23 mouse cellular contexts compared by ENCODE assay signal in genomic region chr10:128187181-128187605, GRCm38 (mm10). TPM values are rescaled to one million over a fixed set of nuclear protein-coding genes. Genes with fewer than 3 reads are reported as not detected.
DNase-seq lines count a peak whose midpoint lies in the region; ATAC-seq lines count a peak whose summit lies in the region.
"Had no signal": no experiment of that assay in that cellular context is flagged by ENCODE, and none has a peak within 500 bp of the region (broad histone marks: within the 10 kb centered on the region; RNA-seq: fewer than 3 reads in every experiment).

No protein-coding gene starts in this region.

- H3K36me3 ChIP-seq in liver, embryonic 11.5 days (ENCODE audit: control insufficient read depth, insufficient read depth, low read length): no peaks in the 10 kb centered on the region
- no peaks in the 10 kb centered on the region for H3K36me3 ChIP-seq in intestine, embryonic 15.5 days
- H3K36me3 ChIP-seq: embryonic facial prominence, embryonic 12.5 days; forebrain, embryonic 12.5 days; hindbrain, embryonic 15.5 days; limb, embryonic 15.5 days; midbrain, embryonic 12.5 days had no signal

- no peaks in the 10 kb centered on the region for H3K9me3 ChIP-seq in liver, embryonic 11.5 days (ENCODE audit: control insufficient read depth, low read length)
- H3K9me3 ChIP-seq in intestine, embryonic 15.5 days: no peaks in the 10 kb centered on the region
- H3K9me3 ChIP-seq: embryonic facial prominence, embryonic 12.5 days; forebrain, embryonic 12.5 days; hindbrain, embryonic 15.5 days; limb, embryonic 15.5 days; midbrain, embryonic 12.5 days had no signal

- no peak overlapping the region for H3K4me3 ChIP-seq in liver, embryonic 11.5 days (ENCODE audit: low read depth, low read length)
- H3K4me3 ChIP-seq in intestine, embryonic 15.5 days (replicated peaks): no peak overlapping the region
- H3K4me3 ChIP-seq: embryonic facial prominence, embryonic 12.5 days; forebrain, embryonic 12.5 days; hindbrain, embryonic 15.5 days; limb, embryonic 15.5 days; midbrain, embryonic 12.5 days; myocyte had no signal

- intact Hi-C loops in left cerebral cortex, postnatal 4 days (cut with DNase I): loop anchor here (5.0 kb wide), 2 partner anchors 45 to 95 kb away; partner anchors contain the start of gene Baz2a

- peak; percentile 65 for DNase-seq in spleen, adult 12 weeks (ENCODE audit: low spot score)
- no peak for DNase-seq in spleen, adult 18-20 months
- DNase-seq in WW6 (ENCODE audit: low read depth, low spot score): peak; percentile 83
- peak; percentile 37 for DNase-seq in liver, embryonic 11.5 days (ENCODE audit: low spot score)
- peak; percentile 24 to 46 for DNase-seq in spleen, postnatal 36 days (ENCODE audit: low spot score in 2 of 2)
- no peak for DNase-seq in adrenal gland, adult 8-10 months
- DNase-seq in left cerebral cortex, postnatal 4 days: no peak
- DNase-seq: B cell, adult 2 months; cerebellum, adult 2 months; heart, adult 18-20 months; heart, postnatal 14 days; kidney, adult 9 months had no signal

- H3K9ac ChIP-seq in liver, embryonic 11.5 days (ENCODE audit: low read depth, low read length): no peak overlapping the region
- no peak overlapping the region for H3K9ac ChIP-seq in intestine, embryonic 15.5 days
- H3K9ac ChIP-seq: embryonic facial prominence, embryonic 12.5 days; forebrain, embryonic 12.5 days; hindbrain, embryonic 15.5 days; limb, embryonic 15.5 days; midbrain, embryonic 12.5 days had no signal

- peaks cover 8% of the 10 kb centered on the region; the same call in 1 of the 2 replicates for H3K4me1 ChIP-seq in liver, embryonic 11.5 days (replicated peaks; ENCODE audit: control insufficient read depth, insufficient read depth, low read length)
- H3K4me1 ChIP-seq in intestine, embryonic 15.5 days (replicated peaks): no peaks in the 10 kb centered on the region
- H3K4me1 ChIP-seq: embryonic facial prominence, embryonic 12.5 days; midbrain, embryonic 12.5 days had no signal

- WGBS in liver, embryonic 11.5 days: 48% methylated on average over 5 of the region's 5 CpGs
- 64% methylated on average over 5 of the region's 5 CpGs for WGBS in intestine, embryonic 15.5 days

- no peaks in the 10 kb centered on the region for H3K27me3 ChIP-seq in liver, embryonic 11.5 days (replicated peaks; ENCODE audit: control insufficient read depth, insufficient read depth, low read length)
- no peaks in the 10 kb centered on the region for H3K27me3 ChIP-seq in intestine, embryonic 15.5 days (replicated peaks)
- H3K27me3 ChIP-seq: embryonic facial prominence, embryonic 12.5 days; limb, embryonic 15.5 days had no signal

- ATAC-seq in liver, embryonic 11.5 days (replicated peaks; ENCODE audit: low FRiP score): peak; percentile 80
- ATAC-seq in intestine, embryonic 15.5 days: no peak

- peak overlapping the region; percentile 6; the same call in 1 of the 2 replicates for H3K27ac ChIP-seq in liver, embryonic 11.5 days (ENCODE audit: low read depth, low read length)
- H3K27ac ChIP-seq in intestine, embryonic 15.5 days: no peak overlapping the region
- H3K27ac ChIP-seq: embryonic facial prominence, embryonic 12.5 days; forebrain, embryonic 12.5 days; hindbrain, embryonic 15.5 days; limb, embryonic 15.5 days; midbrain, embryonic 12.5 days had no signal

- H3K4me2 ChIP-seq in liver, embryonic 11.5 days: peak overlapping the region; percentile 0; the same call in 1 of the 2 replicates
- H3K4me2 ChIP-seq in intestine, embryonic 15.5 days (replicated peaks): no peak overlapping the region
- H3K4me2 ChIP-seq: embryonic facial prominence, embryonic 12.5 days; forebrain, embryonic 12.5 days; hindbrain, embryonic 15.5 days; limb, embryonic 15.5 days; midbrain, embryonic 12.5 days had no signal

RNA-seq across cellular contexts. Expression of gene Gls2, which starts 7.1 kb away (rescaled TPM):
- 3.1 and 3.4 TPM in 2 replicates for polyA plus RNA-seq in liver, embryonic 11.5 days (2014; fragmentation: Nextera tagmentation; extraction: Ambion mirVana)
- 1.8 and 3.3 TPM in 2 replicates for polyA plus RNA-seq in intestine, embryonic 15.5 days (2015; fragmentation: Nextera tagmentation; extraction: Ambion mirVana)
- 1 to 10 TPM; 2.5 to 4.2 (median 3.5) TPM for total RNA-seq in adrenal gland, adult 8-10 months (2022)
- 1 to 10 TPM; 5.9 to 7.9 TPM for total RNA-seq in left cerebral cortex, postnatal 4 days (2021)

RNA-seq across cellular contexts. Expression of gene Rbms2, which starts 7.1 kb away (rescaled TPM):
- polyA plus RNA-seq in liver, embryonic 11.5 days (2014; fragmentation: Nextera tagmentation; extraction: Ambion mirVana): 14.6 and 17.0 TPM in 2 replicates
- 24.8 and 27.0 TPM in 2 replicates for polyA plus RNA-seq in intestine, embryonic 15.5 days (2015; fragmentation: Nextera tagmentation; extraction: Ambion mirVana)
- 100 to 1,000 TPM in 2 of 4 experiments, 10 to 100 TPM in 2; 83.6 to 110 (median 99.3) TPM for total RNA-seq in adrenal gland, adult 8-10 months (2022)
- 10 to 100 TPM; 12.7 to 13.0 TPM for total RNA-seq in left cerebral cortex, postnatal 4 days (2021)

RNA-seq across cellular contexts. Expression of gene Spryd4, which starts 24.4 kb away (rescaled TPM):
- polyA plus RNA-seq in liver, embryonic 11.5 days (2014; fragmentation: Nextera tagmentation; extraction: Ambion mirVana): 32.4 and 37.4 TPM in 2 replicates
- 34.8 and 35.9 TPM in 2 replicates for polyA plus RNA-seq in intestine, embryonic 15.5 days (2015; fragmentation: Nextera tagmentation; extraction: Ambion mirVana)
- 10 to 100 TPM; 15.3 to 17.3 (median 16.9) TPM for total RNA-seq in adrenal gland, adult 8-10 months (2022)
- 10 to 100 TPM; 14.5 to 16.3 TPM for total RNA-seq in left cerebral cortex, postnatal 4 days (2021)

RNA-seq across cellular contexts. Expression of gene Mip, which starts 38.4 kb away (rescaled TPM):
- 0.08 TPM in 1 of 2 replicates, not detected in the other for polyA plus RNA-seq in liver, embryonic 11.5 days (2014; fragmentation: Nextera tagmentation; extraction: Ambion mirVana)
- 0.19 TPM in 1 of 2 replicates, not detected in the other for polyA plus RNA-seq in intestine, embryonic 15.5 days (2015; fragmentation: Nextera tagmentation; extraction: Ambion mirVana)
- not detected for total RNA-seq in adrenal gland, adult 8-10 months (2022)
- total RNA-seq in left cerebral cortex, postnatal 4 days (2021): not detected
- total RNA-seq: common myeloid progenitor, adult 5-6 weeks; heart, adult 18-20 months; heart, postnatal 14 days; left cerebral cortex, postnatal 10 days had no signal
- polyA plus RNA-seq: cerebellum, adult 2 months; hindbrain, embryonic 15.5 days; myocyte; small intestine, adult 2 months; urinary bladder, adult 2 months had no signal

RNA-seq across cellular contexts. Expression of gene Timeless, which starts 44.7 kb away (rescaled TPM):
- 67.5 and 71.2 TPM in 2 replicates for polyA plus RNA-seq in liver, embryonic 11.5 days (2014; fragmentation: Nextera tagmentation; extraction: Ambion mirVana)
- 40.8 and 41.3 TPM in 2 replicates for polyA plus RNA-seq in intestine, embryonic 15.5 days (2015; fragmentation: Nextera tagmentation; extraction: Ambion mirVana)
- total RNA-seq in adrenal gland, adult 8-10 months (2022): 10 to 100 TPM in 2 of 4 experiments, 1 to 10 TPM in 2; 8.0 to 14.4 (median 11.1) TPM
- total RNA-seq in left cerebral cortex, postnatal 4 days (2021): 10 to 100 TPM; 11.1 to 14.7 TPM

Comparison
In these comparisons a context has a peak if more than half of its experiments do, and no peak if none do; other contexts are left out.
1. DNase-seq: peak in spleen, adult 12 weeks (single experiment), WW6 (single experiment), liver, embryonic 11.5 days (single experiment) and spleen, postnatal 36 days (2 of 2); none in spleen, adult 18-20 months (0 of 2), adrenal gland, adult 8-10 months (single experiment) and left cerebral cortex, postnatal 4 days (single experiment).
2. RNA of gene Rbms2, which starts 7.1 kb away (total RNA-seq): 83.6 to 110 TPM in adrenal gland, adult 8-10 months; 12.7 to 13.0 TPM in left cerebral cortex, postnatal 4 days; every median in the first group is over 4 times any median in the second.